Mouse (Mus musculus) limb, embryonic 13.5 days (tissue): ENCODE measurements around the gene Eda. TPM values are rescaled to one million over a fixed set of nuclear protein-coding genes. Genes with fewer than 3 reads are reported as not detected.
"Not testable (repeated sequence)": the region's sequence is repeated elsewhere in the genome, so short reads cannot be mapped to it uniquely, and the experiment has no call there.

Experiments
- ATAC-seq: fragments of 200-750 bp; cut with Nextera tagmentation; 2 replicates; pipeline ENCODE4 v1.8.0; 2017; ENCODE audit warnings: low read depth, moderate number of reproducible peaks, moderate TSS enrichment; ENCODE audit not compliant: low FRiP score
- H3K27ac ChIP-seq: fragments of 300-500 bp; sonication (generic); 2 replicates; pipeline ENCODE4 v1.5.1; 2015; ENCODE audit warnings: inconsistent platforms, mild to moderate bottlenecking, moderate library complexity
- H3K27me3 ChIP-seq: fragments of 300-500 bp; sonication (generic); 2 replicates; pipeline ENCODE4 v1.6.1; 2015; ENCODE audit warnings: mild to moderate bottlenecking, inconsistent platforms
- H3K36me3 ChIP-seq: fragments of 300-500 bp; sonication (generic); 2 replicates; pipeline ENCODE4 v1.6.1; 2015; ENCODE audit warnings: inconsistent platforms, mild to moderate bottlenecking, moderate library complexity
- H3K4me1 ChIP-seq: fragments of 300-500 bp; sonication (generic); 2 replicates; pipeline ENCODE4 v1.6.1; 2015; ENCODE audit warnings: inconsistent platforms
- H3K4me2 ChIP-seq: fragments of 300-500 bp; sonication (generic); replicated peaks from 2 replicates; pipeline ENCODE4 v1.6.1; 2015; ENCODE audit warnings: inconsistent platforms, mild to moderate bottlenecking, moderate library complexity
- H3K4me3 ChIP-seq: fragments of 300-500 bp; sonication (generic); 2 replicates; pipeline ENCODE4 v1.5.1; 2015; ENCODE audit warnings: moderate library complexity, mild to moderate bottlenecking, inconsistent platforms
- H3K9ac ChIP-seq: fragments of 300-500 bp; sonication (generic); 2 replicates; pipeline ENCODE4 v1.6.1; 2015; ENCODE audit warnings: mild to moderate bottlenecking, inconsistent platforms
- H3K9me3 ChIP-seq: fragments of 300-500 bp; sonication (generic); 2 replicates; pipeline ENCODE4 v1.6.1; 2016; ENCODE audit warnings: inconsistent platforms
- WGBS: fragments of 180-500 bp; shearing (Covaris S2); methylation state at CpG from one replicate; pipeline ENCODE4 v1.1.7; 2015; 5-methylcytosine and 5-hydroxymethylcytosine counted together
- microRNA counts: library from miRNA; unstranded; fragments of <30 nt; microRNA quantifications from one replicate; lab custom pipeline; 2016
- microRNA-seq: library from miRNA; unstranded; fragments of <30 nt; microRNA quantifications from one replicate; pipeline ENCODE4, GENCODE M21; 2016
- polyA plus RNA-seq: library from polyadenylated mRNA; unstranded; fragments of >200 nt; fragmentation: Nextera tagmentation; extraction: Ambion mirVana; gene quantifications from 2 replicates; pipeline ENCODE4 v1.2.1, GENCODE M21; 2015

Gene Eda
- polyA plus RNA-seq, 1 experiment from 2014 or later, result 2.8 TPM

DNA sequence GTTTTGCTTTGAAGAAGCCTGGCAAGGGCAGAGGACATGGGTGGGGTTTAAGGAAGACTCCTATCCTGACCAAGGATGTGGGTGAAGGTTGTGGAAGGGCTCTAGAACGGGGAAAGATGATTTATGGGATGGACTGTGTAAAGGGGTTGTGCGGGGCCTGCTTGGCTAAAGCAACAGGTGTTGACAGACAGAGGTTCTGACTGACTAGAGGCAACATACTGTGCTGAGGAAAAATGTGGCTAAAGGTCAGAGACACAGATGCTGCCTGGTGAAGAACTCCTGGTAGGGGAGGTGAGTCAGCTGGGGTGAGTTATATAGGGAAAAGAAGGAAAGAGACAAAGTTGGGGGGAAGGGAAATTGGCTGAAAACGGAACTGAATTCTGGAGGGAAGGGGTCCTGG lies 456.9 kb downstream of the Eda start:
- Histone ChIP-seq H3K36me3 (no peaks in the 10 kb centered on the region), H3K9me3 (no peaks in the 10 kb centered on the region), H3K27me3 (peaks cover 10% of the 10 kb centered on the region; the same call in 1 of the 2 replicates), H3K9ac (no peak overlapping the region), H3K4me1 (no peaks in the 10 kb centered on the region), H3K4me2 (no peak overlapping the region), H3K27ac (no peak overlapping the region), H3K4me3 (no peak overlapping the region)
- no peak for ATAC-seq
- WGBS, result 37% methylated on average over 3 of the region's 3 CpGs

DNA sequence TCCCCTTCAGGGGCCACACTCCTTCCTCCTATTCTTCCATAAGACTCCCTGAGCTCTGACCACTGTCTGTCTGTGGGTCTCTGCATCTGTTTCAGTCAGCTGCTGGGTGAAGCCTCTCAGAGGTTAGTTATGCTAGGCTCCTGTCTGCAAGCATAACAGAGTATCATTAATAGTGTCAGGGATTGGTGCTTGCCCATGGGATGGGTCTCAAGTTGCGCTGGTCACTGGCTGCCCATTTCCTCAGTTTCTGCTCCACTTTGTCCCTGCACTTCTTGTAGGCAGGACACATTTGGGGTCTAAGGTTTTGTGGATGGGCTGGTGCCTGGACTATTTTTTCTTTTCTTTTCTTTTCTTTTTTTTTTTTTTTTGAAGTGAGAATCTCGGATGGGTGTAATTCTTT lies 467.2 kb downstream of the Eda start, which contains the start of gene Awat2:
Gene Awat2, minus strand, starts transcription at position 101 of the 400 bp plus-strand sequence.
- not testable (repeated sequence) for H3K9ac ChIP-seq, ATAC-seq, H3K4me1 ChIP-seq, H3K4me3 ChIP-seq, H3K27ac ChIP-seq, H3K27me3 ChIP-seq, H3K4me2 ChIP-seq, H3K36me3 ChIP-seq, H3K9me3 ChIP-seq
- 88% methylated on average over 1 of the region's 2 CpGs for WGBS

GRCm38 (mm10) chrX:100443532-100443931 lies 468.1 kb downstream of the Eda start:
- Histone ChIP-seq H3K9ac (no peak overlapping the region), H3K27ac (no peak overlapping the region), H3K4me2 (no peak overlapping the region), H3K4me1 (no peaks in the 10 kb centered on the region), H3K36me3 (no peaks in the 10 kb centered on the region), H3K27me3 (peaks cover 9% of the 10 kb centered on the region; the same call in 1 of the 2 replicates), H3K4me3 (no peak overlapping the region), H3K9me3 (no peaks in the 10 kb centered on the region)
- no peak for ATAC-seq
- WGBS, result 84% methylated on average over 7 of the region's 7 CpGs

MicroRNA genes within 50 kb of the gene (microRNA counts, 519-probe panel; counts per million panel counts)
- 2,945 counts per million, percentile 48 among the panel's probes with 10 or more counts for microRNA mmu-miR-676 (lab: Ali Mortazavi, UCI)

Small RNA genes within 50 kb of the gene (microRNA-seq; reads per million reads assigned to microRNA genes)
- gene Mir676, result 703 reads per million, percentile 72 among the genes with 10 or more reads in this experiment

Other genes with a start within 250 kb of the Eda start
- gene Tmem28, start 154.6 kb upstream of the Eda start, polyA plus RNA-seq, result 0.23 and 0.32 TPM in 2 replicates